Mouse (Mus musculus): ENCODE measurements around the gene Naa11.

Naa11 gene

DNA sequence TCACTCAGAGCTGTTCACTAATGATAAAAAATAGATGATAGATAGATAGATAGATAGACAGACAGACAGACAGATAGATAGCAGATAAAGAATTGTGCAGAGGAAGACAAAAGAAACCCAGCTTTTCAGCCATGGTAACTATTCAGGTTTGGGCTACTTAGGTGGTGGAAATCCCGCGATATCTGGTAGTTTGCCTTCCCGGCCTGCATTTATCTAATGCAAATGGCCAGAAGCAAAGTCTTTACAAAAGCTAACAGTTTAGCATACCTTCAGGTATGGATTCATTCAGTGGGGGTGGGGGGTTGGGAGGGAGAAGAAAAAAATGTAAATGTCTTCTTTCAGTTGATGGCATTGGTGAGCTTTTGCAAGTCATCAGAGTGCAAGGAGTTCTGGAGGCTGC, 48.0 kb downstream of the Naa11 start:
- no peak for DNase-seq

DNA sequence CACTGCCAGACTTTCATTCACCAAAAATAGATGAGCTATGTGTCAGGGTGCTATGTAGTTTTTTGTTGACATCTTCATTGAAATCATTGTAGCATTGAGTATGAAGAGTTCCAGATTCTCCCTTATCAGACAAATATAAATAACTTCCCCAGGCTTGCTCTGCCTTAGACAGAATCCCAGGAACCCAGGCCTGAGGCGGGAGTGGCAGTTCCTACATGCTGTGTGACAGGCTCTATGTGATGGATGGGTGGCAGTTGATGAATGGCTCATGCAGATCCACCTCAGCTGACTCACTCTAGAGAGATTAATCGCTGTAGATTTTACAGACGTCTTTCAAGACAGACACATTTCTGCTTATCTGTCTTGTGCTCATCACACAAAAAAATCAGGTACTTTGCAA, 57.4 kb downstream of the Naa11 start:
- no peak for DNase-seq
